Mouse (Mus musculus): Measurements from ENCODE around the gene Stxbp4. TPM values are rescaled to one million over a fixed set of nuclear protein-coding genes. Genes with fewer than 3 reads are reported as not detected.

Stxbp4 gene
- polyA plus RNA-seq, 1 experiment from 2014 or later: 37.6 TPM

DNA sequence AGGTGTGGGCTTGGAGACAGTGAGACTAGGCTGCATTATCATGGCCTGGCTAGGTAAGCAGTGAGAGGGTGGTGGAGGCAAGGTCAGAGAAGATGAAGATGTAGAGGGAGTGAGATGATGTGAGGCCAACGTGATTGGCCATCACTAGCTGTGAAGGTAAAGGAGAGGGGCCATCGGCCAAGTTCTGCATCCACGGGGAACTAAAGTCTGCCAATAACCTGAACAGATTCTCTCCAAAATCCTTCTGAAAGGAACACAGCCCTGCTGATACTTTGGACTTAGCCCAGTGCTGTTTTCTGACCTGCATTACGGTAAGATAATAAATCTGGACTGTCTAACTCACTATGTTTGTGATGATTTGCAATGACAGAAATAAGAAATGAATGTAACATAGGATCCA lies 167.6 kb downstream of the Stxbp4 start:
- 89% methylated on average over 4 of the region's 4 CpGs for WGBS

GRCm38 (mm10) chr11:90464046-90464595 lies 173.8 kb downstream of the Stxbp4 start:
- Histone ChIP-seq H3K36me3 (no peaks in the 10 kb centered on the region), H3K27me3 (ENCODE audit: low read depth, poor library complexity, severe bottlenecking) (no peaks in the 10 kb centered on the region), H3K27ac (replicated peaks) (no peak overlapping the region), H3K4me3 (no peak overlapping the region), H3K9me3 (replicated peaks) (no peaks in the 10 kb centered on the region), H3K4me1 (no peaks in the 10 kb centered on the region)
- 78% methylated on average over 10 of the region's 10 CpGs for WGBS
- DNase-seq (ENCODE audit: low spot score): no peak

More for the DNA sequence above, 167.6 kb downstream of the Stxbp4 start:
- H3K27me3 ChIP-seq (ENCODE audit: low read depth, poor library complexity, severe bottlenecking): no peaks in the 10 kb centered on the region
- H3K9me3 ChIP-seq (replicated peaks): no peaks in the 10 kb centered on the region
- H3K27ac ChIP-seq (replicated peaks): no peak overlapping the region
- DNase-seq (ENCODE audit: low spot score): no peak
- H3K36me3 ChIP-seq: no peaks in the 10 kb centered on the region
- no peak overlapping the region for H3K4me3 ChIP-seq
- H3K4me1 ChIP-seq: no peaks in the 10 kb centered on the region

- Histone ChIP-seq H3K27me3 (ENCODE audit: low read depth, poor library complexity, severe bottlenecking) (no peaks in the 10 kb centered on the region), H3K4me3 (no peak overlapping the region), H3K36me3 (no peaks in the 10 kb centered on the region), H3K27ac (replicated peaks) (no peak overlapping the region), H3K4me1 (no peaks in the 10 kb centered on the region), H3K9me3 (replicated peaks) (no peaks in the 10 kb centered on the region)
- 82% methylated on average over 3 of the region's 3 CpGs for WGBS
- DNase-seq (ENCODE audit: low spot score): no peak
These were observed 177.4 kb downstream of the Stxbp4 start for GRCm38 (mm10) chr11:90460458-90460857.

DNA sequence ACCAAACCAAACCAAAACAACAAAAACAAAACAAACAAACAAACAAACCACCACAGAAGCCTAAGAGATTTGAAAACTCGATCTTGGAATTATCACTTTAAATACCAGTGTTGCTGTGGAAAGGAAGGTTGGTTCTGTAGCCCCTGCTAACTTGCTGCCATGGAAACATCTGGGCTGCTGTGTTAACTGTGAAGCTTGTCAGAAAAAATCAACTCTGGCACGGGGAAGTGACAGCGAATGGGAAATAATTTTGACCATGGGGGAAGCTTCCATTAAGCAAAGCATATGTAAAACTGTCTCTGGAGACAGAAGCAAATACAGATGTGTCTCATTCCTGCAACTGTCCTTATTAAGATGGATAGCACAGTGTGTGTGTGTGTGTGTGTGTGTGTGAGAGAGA lies 185.8 kb downstream of the Stxbp4 start:
- no peak for DNase-seq (ENCODE audit: low spot score)
- Histone ChIP-seq H3K27me3 (ENCODE audit: low read depth, poor library complexity, severe bottlenecking) (no peaks in the 10 kb centered on the region), H3K9me3 (replicated peaks) (no peaks in the 10 kb centered on the region), H3K36me3 (no peaks in the 10 kb centered on the region), H3K27ac (replicated peaks) (no peak overlapping the region), H3K4me1 (no peaks in the 10 kb centered on the region), H3K4me3 (no peak overlapping the region)
- WGBS: 82% methylated on average over 3 of the region's 3 CpGs

DNA sequence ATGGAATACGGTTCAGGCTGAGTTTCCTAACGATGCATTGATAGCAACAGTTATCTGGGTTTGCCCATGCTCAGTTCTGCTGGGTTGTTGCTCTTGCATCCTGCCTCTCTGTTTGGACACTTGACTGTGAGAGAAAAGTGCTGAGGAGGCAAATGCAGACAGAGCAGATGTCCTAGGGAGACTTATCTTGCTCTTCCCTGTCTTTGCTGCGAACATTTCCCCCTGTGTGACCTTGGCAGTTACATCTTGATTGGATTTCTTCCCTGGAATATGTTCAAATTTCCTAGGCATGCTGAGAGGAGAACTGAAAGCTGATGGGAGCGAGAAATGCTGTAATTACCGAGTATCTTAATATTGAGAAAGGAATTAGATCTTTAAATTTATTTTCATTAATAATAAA lies 186.4 kb downstream of the Stxbp4 start:
- no peaks in the 10 kb centered on the region for H3K27me3 ChIP-seq (ENCODE audit: low read depth, poor library complexity, severe bottlenecking)
- WGBS: 86% methylated on average over 5 of the region's 5 CpGs
- H3K4me1 ChIP-seq: no peaks in the 10 kb centered on the region
- no peaks in the 10 kb centered on the region for H3K9me3 ChIP-seq (replicated peaks)
- H3K36me3 ChIP-seq: no peaks in the 10 kb centered on the region
- DNase-seq (ENCODE audit: low spot score): no peak
- H3K27ac ChIP-seq (replicated peaks): no peak overlapping the region
- H3K4me3 ChIP-seq: no peak overlapping the region

DNA sequence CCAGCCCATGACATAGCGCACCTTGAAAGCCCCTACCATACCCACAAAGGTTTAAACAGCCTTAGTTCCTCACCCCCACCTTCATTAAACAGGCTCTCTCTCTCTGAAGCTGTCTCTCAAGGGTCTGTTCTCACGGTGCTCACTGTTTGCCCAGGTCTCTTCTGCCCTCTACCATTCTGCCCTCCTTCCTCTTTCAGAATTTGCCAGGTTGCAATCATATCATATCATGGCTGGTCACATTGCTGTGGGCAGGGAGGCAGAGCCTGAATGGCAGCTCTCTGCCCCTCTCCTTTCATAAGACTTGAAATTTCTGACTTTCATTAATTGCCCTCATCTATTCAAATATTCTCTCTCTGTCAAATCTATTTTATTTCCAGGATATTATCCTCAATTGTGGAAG lies 195.4 kb downstream of the Stxbp4 start:
- no peaks in the 10 kb centered on the region for H3K4me1 ChIP-seq
- WGBS: 81% methylated on average over 2 of the region's 2 CpGs
- peaks cover 17% of the 10 kb centered on the region; the same call in 1 of the 2 replicates for H3K27me3 ChIP-seq (ENCODE audit: low read depth, poor library complexity, severe bottlenecking)
- H3K27ac ChIP-seq (replicated peaks): no peak overlapping the region
- no peak overlapping the region for H3K4me3 ChIP-seq
- H3K9me3 ChIP-seq (replicated peaks): no peaks in the 10 kb centered on the region
- H3K36me3 ChIP-seq: no peaks in the 10 kb centered on the region
- no peak for DNase-seq (ENCODE audit: low spot score)

- WGBS: 74% methylated on average over 3 of the region's 3 CpGs
- H3K9me3 ChIP-seq (replicated peaks): no peaks in the 10 kb centered on the region
- no peak for DNase-seq (ENCODE audit: low spot score)
- H3K27ac ChIP-seq (replicated peaks): no peak overlapping the region
- no peak overlapping the region for H3K4me3 ChIP-seq
- no peaks in the 10 kb centered on the region for H3K4me1 ChIP-seq
- H3K27me3 ChIP-seq (ENCODE audit: low read depth, poor library complexity, severe bottlenecking): peaks cover 17% of the 10 kb centered on the region; the same call in 1 of the 2 replicates
- no peaks in the 10 kb centered on the region for H3K36me3 ChIP-seq
These were observed 197.0 kb downstream of the Stxbp4 start for GRCm38 (mm10) chr11:90440851-90441250.

GRCm38 (mm10) chr11:90438768-90439167 lies 199.1 kb downstream of the Stxbp4 start:
- WGBS: 63% methylated on average over 5 of the region's 5 CpGs
- Histone ChIP-seq H3K27me3 (ENCODE audit: low read depth, poor library complexity, severe bottlenecking) (peaks cover 17% of the 10 kb centered on the region; the same call in 1 of the 2 replicates), H3K27ac (replicated peaks) (no peak overlapping the region), H3K4me1 (no peaks in the 10 kb centered on the region), H3K9me3 (replicated peaks) (no peaks in the 10 kb centered on the region), H3K36me3 (no peaks in the 10 kb centered on the region), H3K4me3 (no peak overlapping the region)
- DNase-seq (ENCODE audit: low spot score): no peak

Other genes starting within 250 kb of the Stxbp4 start
- 1.5 and 3.3 TPM in 2 replicates for gene Hlf, start 247.2 kb downstream of the Stxbp4 start, polyA plus RNA-seq (2016; fragmentation: Nextera tagmentation; extraction: Ambion mirVana)
- gene Cox11, start 89 bp upstream of the Stxbp4 start, polyA plus RNA-seq (2016; fragmentation: Nextera tagmentation; extraction: Ambion mirVana): 31.0 and 34.7 TPM in 2 replicates
- gene Tom1l1, start 50.3 kb upstream of the Stxbp4 start, polyA plus RNA-seq (2016; fragmentation: Nextera tagmentation; extraction: Ambion mirVana): 17.7 and 20.8 TPM in 2 replicates

All from midbrain, embryonic 10.5 days (tissue).